Mouse (Mus musculus) heart, adult 9 months (tissue): ENCODE data around the gene R3hcc1l.

ENCODE experiments used
- DNase-seq, 2 experiments: peaks; one replicate each; pipeline ENCODE4 v3.0.0; 2022; ENCODE audit warnings: low spot score in 2 of 2

The R3hcc1l gene

GRCm38 (mm10) chr19:42599891-42600290, 81.3 kb downstream of the R3hcc1l start:
- no peak for DNase-seq

- no peak for DNase-seq
Observed at GRCm38 (mm10) chr19:42600591-42600990, 82.0 kb downstream of the R3hcc1l start.

GRCm38 (mm10) chr19:42601445-42601844, 82.9 kb downstream of the R3hcc1l start:
- peak in 1 of 2 experiments; percentile 14 for DNase-seq

GRCm38 (mm10) chr19:42602041-42602440, 83.5 kb downstream of the R3hcc1l start:
- DNase-seq: no peak

GRCm38 (mm10) chr19:42602576-42602975, 84.0 kb downstream of the R3hcc1l start:
- no peak for DNase-seq

GRCm38 (mm10) chr19:42608082-42608481, 89.5 kb downstream of the R3hcc1l start:
- DNase-seq: no peak

- DNase-seq: no peak
Observed at GRCm38 (mm10) chr19:42609716-42610115, 91.2 kb downstream of the R3hcc1l start.

- no peak for DNase-seq
Observed at GRCm38 (mm10) chr19:42611746-42612145, 93.2 kb downstream of the R3hcc1l start.

GRCm38 (mm10) chr19:42612654-42613053, 94.1 kb downstream of the R3hcc1l start, which contains the start of gene Loxl4:
Gene Loxl4, minus strand, starts transcription at chr19:42612813.
- DNase-seq: peak; percentile 79 to 83

GRCm38 (mm10) chr19:42613116-42613515, 94.6 kb downstream of the R3hcc1l start:
- peak; percentile 18 to 20 for DNase-seq

GRCm38 (mm10) chr19:42613647-42614225, 95.2 kb downstream of the R3hcc1l start:
- DNase-seq: peak; percentile 20 to 30

GRCm38 (mm10) chr19:42628068-42628467, 109.5 kb downstream of the R3hcc1l start:
- DNase-seq: peak; percentile 33 to 69

- peak; percentile 69 to 77 for DNase-seq
Observed at GRCm38 (mm10) chr19:42631541-42631961, 113.0 kb downstream of the R3hcc1l start.

- DNase-seq: no peak
Observed at GRCm38 (mm10) chr19:42632301-42632700, 113.7 kb downstream of the R3hcc1l start.

- no peak for DNase-seq
Observed at GRCm38 (mm10) chr19:42633650-42634049, 115.1 kb downstream of the R3hcc1l start.

- no peak for DNase-seq
Observed at GRCm38 (mm10) chr19:42636631-42637030, 118.1 kb downstream of the R3hcc1l start.

- peak; percentile 70 to 79 for DNase-seq
Observed at GRCm38 (mm10) chr19:42638604-42639481, 120.3 kb downstream of the R3hcc1l start.

GRCm38 (mm10) chr19:42639544-42639943, 121.0 kb downstream of the R3hcc1l start:
- no peak for DNase-seq

GRCm38 (mm10) chr19:42640211-42640610, 121.7 kb downstream of the R3hcc1l start:
- DNase-seq: no peak
